Mouse (Mus musculus) layer of hippocampus, adult 2 months (tissue): ENCODE data around the gene Il12rb1. TPM values are rescaled to one million over a fixed set of nuclear protein-coding genes. Genes with fewer than 3 reads are reported as not detected.

ENCODE experiments used
- DNase-seq, 2 experiments: peaks; one replicate each; pipeline ENCODE4 v3.0.0; 2022; ENCODE audit warnings: low spot score in 2 of 2
- H3K27ac ChIP-seq: fragments of 200-600 bp; 2 replicates; pipeline ENCODE4 v1.8.1; 2022
- H3K4me3 ChIP-seq: fragments of 200-600 bp; 2 replicates; pipeline ENCODE4 v1.8.1; 2022; ENCODE audit warnings: mild to moderate bottlenecking
- CTCF ChIP-seq: fragments of 200-600 bp; conservative IDR thresholded peaks from 2 replicates; pipeline ENCODE4 v1.8.1; 2022; ENCODE audit warnings: antibody characterized with exemption, mild to moderate bottlenecking, moderate library complexity
- total RNA-seq, 2 experiments: library from RNA; stranded (reverse); gene quantifications; 2 replicates each; pipeline ENCODE4 v1.2.3; 2021

Gene Il12rb1
- total RNA-seq, 2 experiments from 2014 or later, result 0.61 to 1.1 TPM

DNA sequence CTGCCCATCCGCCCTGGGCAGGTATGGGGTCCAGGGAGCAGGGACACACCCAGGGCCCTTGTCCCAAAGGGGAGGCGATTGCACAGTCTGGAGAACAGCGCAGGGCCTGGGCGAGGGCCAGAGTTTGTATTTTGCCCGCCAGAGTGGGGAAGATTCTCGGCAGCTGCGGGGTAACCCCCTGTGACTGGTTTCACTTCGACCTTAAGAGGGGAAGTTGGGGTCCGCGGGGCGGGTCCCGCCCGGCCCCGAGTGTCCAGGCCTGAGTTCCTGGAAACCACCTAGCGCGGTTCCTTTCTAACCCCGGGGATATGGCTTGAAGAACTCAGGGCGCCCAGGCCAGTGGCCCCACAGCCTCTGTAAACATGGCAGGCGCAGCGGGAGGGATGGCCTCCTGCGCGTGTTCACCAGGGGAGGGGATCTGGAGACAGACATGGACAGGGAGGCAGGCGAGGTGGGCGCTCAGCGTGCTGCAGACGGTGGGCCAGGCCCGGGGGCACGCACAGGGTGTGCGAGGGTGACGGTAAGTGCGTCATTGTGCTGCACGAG lies 39.9 kb upstream of the Il12rb1 start:
- DNase-seq, result no peak
- H3K4me3 ChIP-seq, result no peak overlapping the region
- TF ChIP-seq CTCF, result no peak
- H3K27ac ChIP-seq, result 0 out of 2 replicates have a peak overlapping the region, but pooled peaks have one; percentile 10

GRCm38 (mm10) chr8:70768956-70769355 lies 39.3 kb upstream of the Il12rb1 start:
- H3K27ac ChIP-seq, result no peak overlapping the region
- TF ChIP-seq CTCF, result no peak
- no peak for DNase-seq
- no peak overlapping the region for H3K4me3 ChIP-seq

GRCm38 (mm10) chr8:70769359-70769758 lies 38.9 kb upstream of the Il12rb1 start:
- TF ChIP-seq CTCF, result peak; percentile 100
- DNase-seq, result peak; percentile 93 to 99
- Histone ChIP-seq H3K27ac (peak overlapping the region; percentile 15; the same call in 1 of the 2 replicates), H3K4me3 (no peak overlapping the region)

DNA sequence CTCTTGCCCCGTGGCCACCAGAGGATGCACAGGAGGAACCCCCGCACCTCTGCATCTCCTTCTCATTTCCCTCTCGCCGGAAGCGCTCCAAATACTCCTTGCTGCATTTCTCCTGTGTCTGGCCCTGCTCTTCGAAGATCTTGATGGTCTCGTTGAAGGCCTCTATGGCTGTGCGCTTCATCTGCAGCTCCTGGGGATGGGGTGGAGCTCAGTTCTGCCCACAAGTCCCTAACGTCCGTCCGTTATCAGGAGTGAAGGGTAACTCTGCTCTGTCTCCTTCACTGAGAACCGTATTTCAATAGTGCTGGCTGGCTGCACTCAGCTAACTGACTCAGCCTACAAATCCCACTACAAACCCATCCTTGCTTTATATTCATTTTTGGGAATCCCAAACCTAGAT lies 38.4 kb upstream of the Il12rb1 start:
- DNase-seq, result no peak
- Histone ChIP-seq H3K4me3 (no peak overlapping the region), H3K27ac (peak overlapping the region; percentile 15; the same call in 1 of the 2 replicates)
- no peak for TF ChIP-seq CTCF

- TF ChIP-seq CTCF, result no peak
These were observed 37.5 kb upstream of the Il12rb1 start for GRCm38 (mm10) chr8:70770748-70771147.

DNA sequence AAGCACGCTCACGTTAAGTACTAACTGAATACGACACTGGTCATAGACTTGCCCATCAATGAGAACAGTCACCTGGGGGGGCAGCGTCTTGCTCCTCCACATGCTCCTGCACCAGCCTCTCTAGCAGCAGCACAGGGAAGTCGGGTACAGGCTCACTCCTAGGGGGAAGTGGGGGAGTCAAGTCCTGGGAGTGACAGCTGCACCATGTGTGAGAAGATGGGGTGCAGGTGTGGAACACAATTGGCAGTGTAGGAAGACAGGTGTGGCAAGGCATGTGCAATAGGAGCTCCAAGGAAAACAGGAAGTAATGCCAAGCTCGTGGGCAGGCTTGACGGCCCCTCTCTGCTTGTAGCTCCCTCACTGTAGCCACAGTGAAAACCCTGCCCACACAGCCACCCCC lies 37.0 kb upstream of the Il12rb1 start:
- no peak for DNase-seq
- H3K27ac ChIP-seq, result no peak overlapping the region
- no peak overlapping the region for H3K4me3 ChIP-seq
- no peak for TF ChIP-seq CTCF

More at GRCm38 (mm10) chr8:70770748-70771147, 37.5 kb upstream of the Il12rb1 start:
- DNase-seq, result peak in 1 of 2 experiments; percentile 0
- Histone ChIP-seq H3K4me3 (no peak overlapping the region), H3K27ac (no peak overlapping the region)

GRCm38 (mm10) chr8:70772075-70772474 lies 36.2 kb upstream of the Il12rb1 start:
- no peak overlapping the region for H3K4me3 ChIP-seq
- TF ChIP-seq CTCF, result no peak
- H3K27ac ChIP-seq, result no peak overlapping the region
- DNase-seq, result no peak

DNA sequence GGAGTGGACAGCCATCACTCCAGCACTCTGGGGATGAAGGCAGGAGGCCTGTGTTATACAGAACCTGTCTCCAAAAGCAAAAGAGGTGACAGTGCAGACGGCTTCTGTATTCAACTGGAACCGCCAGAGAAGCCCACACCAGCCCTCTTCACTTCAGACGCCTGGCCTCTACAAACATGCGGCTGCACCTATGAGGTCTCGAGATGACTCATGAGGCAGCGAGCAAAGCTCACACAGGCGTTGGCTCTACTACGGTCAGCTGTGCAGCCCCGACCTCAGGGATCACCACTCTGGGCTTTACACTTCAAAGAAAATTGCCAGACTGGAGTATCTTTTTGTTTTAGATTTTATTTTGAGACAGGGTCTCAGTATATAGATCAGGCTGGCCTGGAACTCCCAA lies 35.4 kb upstream of the Il12rb1 start:
- Histone ChIP-seq H3K4me3 (no peak overlapping the region), H3K27ac (peak overlapping the region; percentile 98; the same call in 1 of the 2 replicates)
- no peak for DNase-seq
- no peak for TF ChIP-seq CTCF

- Histone ChIP-seq H3K27ac (peak overlapping the region; percentile 98), H3K4me3 (peak overlapping the region; percentile 83; the same call in 1 of the 2 replicates)
- TF ChIP-seq CTCF, result no peak
- DNase-seq, result no peak
These were observed 34.8 kb upstream of the Il12rb1 start for GRCm38 (mm10) chr8:70773410-70773809.

DNA sequence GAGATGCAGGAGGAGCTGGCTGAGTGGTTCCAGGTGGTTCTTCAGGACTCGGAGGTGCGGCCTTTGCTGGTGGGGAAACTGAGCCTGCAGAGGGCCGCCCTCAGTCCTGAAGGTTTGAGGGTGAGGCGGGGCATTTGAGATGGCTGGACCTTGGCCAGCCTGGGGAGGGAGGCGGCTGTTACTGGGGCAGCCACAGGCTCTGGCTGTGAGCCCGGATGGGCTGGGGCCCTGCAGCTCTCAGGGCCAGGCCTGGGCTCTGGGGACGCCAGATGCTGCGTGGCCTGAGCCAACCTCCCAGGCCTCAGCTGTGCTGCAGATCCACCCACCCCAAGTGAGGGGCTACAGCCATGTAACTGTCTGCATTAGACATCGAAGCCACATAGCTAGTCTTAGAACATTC lies 34.4 kb upstream of the Il12rb1 start:
- peak overlapping the region; percentile 98 for H3K27ac ChIP-seq
- H3K4me3 ChIP-seq, result peak overlapping the region; percentile 83; the same call in 1 of the 2 replicates
- no peak for TF ChIP-seq CTCF
- peak; percentile 71 to 79 for DNase-seq

DNA sequence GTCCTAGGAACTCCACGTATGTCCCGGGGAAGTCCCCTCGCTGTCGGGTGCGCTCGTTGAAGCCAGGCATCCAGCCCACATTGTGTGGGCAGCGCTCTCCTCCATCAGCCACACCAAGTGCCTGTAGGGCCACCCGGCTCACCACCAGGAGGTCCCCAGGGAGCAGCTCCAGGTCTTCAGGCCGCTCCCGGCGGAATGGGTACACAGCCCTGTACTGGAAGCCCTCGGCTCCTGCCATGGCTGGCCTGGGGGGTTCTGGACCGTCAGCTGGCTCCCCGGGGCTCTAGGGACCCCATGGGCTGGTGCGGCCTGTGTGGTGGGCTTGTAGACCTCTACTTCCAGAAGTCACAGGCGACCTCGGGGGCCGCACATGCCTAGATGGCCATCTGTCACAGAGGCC lies 33.5 kb upstream of the Il12rb1 start:
- DNase-seq, result no peak
- TF ChIP-seq CTCF, result no peak
- H3K27ac ChIP-seq, result peak overlapping the region; percentile 98
- peak overlapping the region; percentile 83 for H3K4me3 ChIP-seq

- no peak for TF ChIP-seq CTCF
- Histone ChIP-seq H3K27ac (peak overlapping the region; percentile 98), H3K4me3 (peak overlapping the region; percentile 83)
- DNase-seq, result no peak
These were observed 33.0 kb upstream of the Il12rb1 start for GRCm38 (mm10) chr8:70775227-70775626.

- peak overlapping the region; percentile 83 for H3K4me3 ChIP-seq
- no peak for TF ChIP-seq CTCF
- H3K27ac ChIP-seq, result peak overlapping the region; percentile 98
- no peak for DNase-seq
These were observed 32.3 kb upstream of the Il12rb1 start for GRCm38 (mm10) chr8:70775851-70776495.
